Mouse (Mus musculus) urinary bladder, postnatal 14 days (tissue): ENCODE results near the gene Adarb2.
A peak's percentile ranks its signal among the peaks of the same experiment; 100 is the strongest.

Source experiments
- DNase-seq: peaks from one replicate; pipeline ENCODE4 v3.0.0; 2021; ENCODE audit warnings: low spot score

Gene Adarb2

DNA sequence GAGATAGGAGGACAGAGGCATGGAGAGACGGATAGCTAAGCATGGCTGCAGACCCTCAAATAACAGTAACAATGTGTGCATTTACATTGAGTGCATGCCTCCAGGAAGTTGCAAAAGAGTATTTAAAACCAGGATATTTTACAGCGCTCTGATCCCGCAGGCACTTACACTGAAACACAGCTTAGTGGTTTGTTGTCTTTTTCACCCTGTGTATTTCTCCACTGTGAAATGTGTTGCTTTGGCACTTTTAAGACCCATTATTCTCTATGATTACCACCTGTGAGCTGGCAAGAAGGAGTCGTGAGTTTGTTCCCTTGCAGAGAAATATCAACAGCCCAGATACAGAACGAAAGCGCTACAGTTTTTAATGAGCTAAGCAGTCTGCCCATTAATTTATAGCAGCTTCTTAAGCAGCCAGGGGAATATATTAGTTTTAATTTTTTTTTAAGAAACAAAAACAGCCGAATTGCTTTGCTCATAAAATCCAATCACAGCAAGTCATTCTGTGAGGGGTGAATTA is 167.3 kb downstream of the Adarb2 start:
- no peak for DNase-seq

GRCm38 (mm10) chr13:8388541-8388940 is 185.9 kb downstream of the Adarb2 start:
- DNase-seq: no peak

- DNase-seq: no peak
Observed at GRCm38 (mm10) chr13:8400265-8401041, 197.8 kb downstream of the Adarb2 start.

DNA sequence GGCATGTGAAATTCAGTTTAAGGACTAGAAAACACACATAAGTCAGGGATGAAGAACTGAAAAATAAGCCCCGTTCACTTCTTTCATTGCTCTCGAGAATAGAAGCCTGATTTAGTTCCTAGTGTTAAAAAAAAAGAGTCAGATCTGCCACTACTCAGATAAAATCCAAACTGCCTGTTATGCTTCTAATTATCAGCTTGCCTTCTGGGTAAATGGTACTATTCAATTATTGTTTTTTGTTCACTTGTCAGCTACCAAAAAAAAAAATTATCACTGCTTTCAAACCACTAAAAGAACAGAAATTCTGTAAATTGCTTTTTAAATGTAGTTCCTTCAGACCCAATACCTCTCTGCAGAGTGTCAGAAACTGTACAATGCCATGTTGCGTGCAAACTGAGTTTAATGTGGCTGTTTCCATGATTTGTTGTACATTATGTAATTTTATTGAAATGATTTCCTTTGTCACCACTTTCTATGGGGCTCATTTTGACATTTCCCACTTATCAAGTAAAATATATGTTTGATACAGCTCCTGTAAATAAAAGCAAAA is 199.7 kb downstream of the Adarb2 start:
- no peak for DNase-seq

DNA sequence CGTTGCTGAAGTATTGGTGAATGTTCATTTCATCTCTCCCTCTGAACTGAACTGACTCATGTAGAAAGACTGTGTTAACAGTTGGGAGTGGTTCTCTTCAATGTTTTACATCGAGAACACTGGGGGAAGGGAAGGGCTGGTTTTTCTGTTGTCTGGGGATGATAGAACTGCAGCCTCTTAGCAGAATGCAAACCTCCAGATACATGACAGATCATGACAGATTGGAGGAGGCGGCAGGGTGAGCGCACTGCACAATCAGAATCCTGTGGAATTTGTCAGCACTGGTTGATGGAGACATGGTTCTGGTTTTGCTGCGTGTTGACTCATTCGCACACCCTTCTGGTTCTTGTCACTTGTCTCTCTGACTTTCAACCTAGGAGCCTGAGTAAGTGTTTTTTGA is 203.4 kb downstream of the Adarb2 start:
- no peak for DNase-seq

- DNase-seq: no peak
Observed at GRCm38 (mm10) chr13:8410353-8411318, 208.0 kb downstream of the Adarb2 start.

DNA sequence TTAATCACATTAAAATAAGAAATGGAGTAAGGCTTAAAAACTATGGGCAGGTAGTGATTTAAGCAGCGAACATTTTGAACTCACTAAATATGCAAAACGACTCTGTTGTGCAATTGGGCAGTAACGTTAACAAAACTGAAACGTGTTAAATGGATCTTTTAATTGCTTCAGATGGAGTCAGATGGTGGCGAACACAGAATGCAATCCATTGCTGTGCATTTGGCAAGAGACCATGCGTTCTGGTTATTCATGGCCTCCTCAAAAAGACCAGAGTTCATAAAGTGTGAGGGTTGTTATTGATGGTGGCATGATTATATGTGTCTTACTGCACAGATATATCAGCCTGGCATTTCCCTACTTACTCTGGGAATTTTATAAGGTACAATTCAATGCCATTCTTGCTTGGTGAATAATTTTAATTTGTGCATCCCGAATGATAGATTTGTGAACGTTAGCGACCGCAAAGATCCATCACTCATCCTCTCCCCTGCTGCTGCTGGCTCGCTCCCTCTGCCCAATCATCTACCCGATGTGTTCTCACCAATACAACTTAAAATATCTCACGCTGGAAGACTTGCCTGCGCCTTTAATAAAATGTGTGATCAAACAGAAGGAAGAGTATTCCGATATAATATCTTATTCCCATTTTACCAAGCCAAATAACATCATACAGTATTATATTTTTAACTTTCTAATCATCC is 221.5 kb downstream of the Adarb2 start:
- DNase-seq: no peak

DNA sequence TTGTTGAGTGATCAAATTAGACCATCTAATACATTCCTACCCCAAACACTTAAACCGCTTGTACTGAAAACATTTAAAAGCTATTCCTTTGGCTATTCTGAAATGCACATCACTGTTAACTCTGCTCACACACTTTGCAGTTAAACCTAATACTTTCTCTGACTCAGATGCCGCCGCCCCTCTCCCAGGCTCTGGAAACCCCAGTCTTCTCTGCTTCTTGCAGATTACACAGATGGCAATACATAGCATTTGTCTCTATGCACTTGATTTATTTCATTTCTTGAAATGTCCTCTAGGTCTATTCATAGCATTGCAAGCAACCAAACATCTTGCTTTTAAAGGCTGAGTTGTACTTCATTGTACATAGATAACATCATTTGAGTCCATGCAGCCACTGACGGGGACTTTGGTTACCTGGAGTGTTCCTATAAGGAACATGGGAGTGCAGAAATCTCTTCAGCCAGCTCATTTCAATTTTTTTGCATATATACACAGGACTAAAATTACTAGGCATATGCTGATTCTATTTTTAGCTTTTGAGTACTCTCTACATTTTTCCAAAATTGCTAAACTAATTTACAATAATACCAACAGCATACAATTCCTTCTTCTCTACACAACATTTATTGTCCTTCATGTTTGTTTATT is 236.6 kb downstream of the Adarb2 start:
- no peak for DNase-seq

GRCm38 (mm10) chr13:8445415-8445814 is 242.7 kb downstream of the Adarb2 start:
- DNase-seq: no peak

GRCm38 (mm10) chr13:8448192-8448879 is 245.7 kb downstream of the Adarb2 start:
- no peak for DNase-seq

DNA sequence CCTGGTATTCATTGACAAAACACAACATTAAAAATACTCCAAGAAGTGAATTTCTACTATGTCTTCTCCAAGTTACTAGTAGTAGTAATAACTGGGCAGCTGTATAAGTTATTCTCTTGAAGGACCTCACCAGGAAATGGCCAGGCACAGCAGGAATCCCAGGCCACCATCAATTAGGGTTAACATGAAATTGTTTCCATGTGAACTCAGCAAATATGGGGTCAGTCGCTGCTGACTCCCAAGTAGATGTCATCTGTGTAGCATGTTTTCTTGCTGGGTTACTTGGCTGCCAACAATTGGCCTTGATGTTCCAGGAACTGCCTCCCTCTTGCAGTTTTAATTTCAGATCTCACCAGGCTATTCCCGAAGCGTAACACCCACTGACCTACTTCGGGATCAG is 248.9 kb downstream of the Adarb2 start:
- no peak for DNase-seq

- no peak for DNase-seq
Observed at GRCm38 (mm10) chr13:8456886-8457285, 254.2 kb downstream of the Adarb2 start.

DNA sequence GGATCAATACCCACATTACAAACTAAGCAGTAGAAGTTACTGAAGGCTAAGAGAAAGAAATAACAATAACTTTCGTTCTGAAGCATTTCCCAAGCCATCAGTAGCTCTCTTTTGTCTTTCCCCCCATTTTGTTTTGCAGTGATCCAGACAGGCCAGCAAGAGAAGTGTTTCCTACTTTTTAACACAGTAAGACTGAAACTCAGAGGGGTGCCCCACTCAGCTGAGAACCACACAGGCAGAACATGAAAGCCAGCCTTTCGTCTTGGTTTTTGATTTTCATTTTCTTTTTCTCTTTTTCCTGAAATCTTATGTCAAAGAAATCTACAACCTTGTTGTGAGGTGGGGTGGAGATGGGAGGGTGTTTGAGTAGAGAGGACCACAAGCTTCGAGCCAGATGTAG is 255.2 kb downstream of the Adarb2 start:
- DNase-seq: no peak

DNA sequence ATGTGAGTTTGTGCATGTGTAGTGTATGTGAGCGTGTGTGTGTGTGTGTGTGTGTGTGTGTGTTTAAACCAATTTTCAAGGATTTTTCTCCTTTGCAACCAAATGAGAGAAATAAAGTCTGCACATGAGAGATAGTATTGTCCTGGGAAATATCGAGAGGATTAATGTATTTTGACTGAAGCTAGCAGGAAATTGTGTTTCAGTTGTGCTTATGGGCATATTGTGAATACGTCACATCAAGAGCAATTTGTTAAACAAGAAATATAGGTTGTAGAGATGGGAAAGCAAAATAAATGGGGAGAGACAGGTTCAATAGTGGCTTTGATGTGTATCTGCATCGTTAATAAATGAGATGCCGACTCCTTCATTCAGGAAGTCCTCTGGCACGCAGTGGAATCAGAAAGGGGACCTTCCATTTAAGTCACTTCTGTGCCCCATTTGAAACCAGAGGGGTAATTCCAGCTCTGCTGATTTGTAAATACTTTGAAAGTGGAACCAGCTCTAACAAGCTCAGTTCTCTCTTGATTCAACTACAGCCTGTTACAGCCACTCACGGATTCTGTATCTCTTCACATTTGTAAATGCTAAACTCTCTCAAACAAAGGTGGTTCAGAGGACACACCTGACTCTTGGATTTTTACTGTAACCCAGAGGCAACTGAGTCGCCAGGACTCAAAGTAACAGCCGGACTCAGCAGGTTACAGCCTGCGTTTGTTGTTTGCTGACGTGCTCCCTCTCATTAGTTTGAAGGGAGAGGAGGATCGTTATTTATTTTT is 265.1 kb downstream of the Adarb2 start:
- no peak for DNase-seq

- no peak for DNase-seq
Observed at GRCm38 (mm10) chr13:8476237-8476636, 273.6 kb downstream of the Adarb2 start.

DNA sequence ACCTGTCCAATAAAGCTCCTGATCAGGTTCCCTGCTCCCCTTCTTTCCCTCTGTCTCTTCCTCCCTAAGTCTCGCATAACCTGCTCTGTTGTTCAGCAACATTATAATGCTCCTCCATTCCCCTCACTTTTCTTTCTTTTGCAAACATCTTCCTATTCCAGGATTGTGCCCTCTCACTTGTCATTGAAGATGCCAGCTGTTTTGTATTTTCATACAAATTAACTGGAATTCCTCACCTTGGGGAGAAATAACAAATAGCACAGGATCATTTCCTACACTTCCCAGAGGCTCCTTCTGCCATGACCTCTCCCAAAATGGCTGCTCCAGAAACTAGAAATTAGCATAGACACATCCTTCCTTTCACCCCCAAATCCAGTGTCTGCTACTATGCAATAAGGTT is 276.1 kb downstream of the Adarb2 start:
- DNase-seq: no peak

DNA sequence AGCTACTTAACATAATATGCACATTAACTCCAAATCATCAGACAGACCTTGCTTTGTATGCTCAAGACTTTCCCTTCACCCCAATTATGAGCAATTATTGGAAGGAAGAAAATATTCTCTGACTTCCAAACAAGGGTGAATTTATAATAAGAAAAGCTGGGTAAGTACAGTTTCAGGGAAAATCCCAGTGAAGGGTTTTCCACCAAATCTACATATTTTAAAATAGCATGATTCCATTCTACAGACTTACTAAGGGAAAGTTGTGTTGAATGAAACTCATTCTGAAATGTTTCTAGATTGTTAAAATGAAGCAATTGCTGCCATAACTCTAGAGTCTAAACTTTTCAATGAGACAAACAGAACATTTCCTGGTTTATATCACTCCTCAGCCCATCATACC is 277.3 kb downstream of the Adarb2 start:
- no peak for DNase-seq

DNA sequence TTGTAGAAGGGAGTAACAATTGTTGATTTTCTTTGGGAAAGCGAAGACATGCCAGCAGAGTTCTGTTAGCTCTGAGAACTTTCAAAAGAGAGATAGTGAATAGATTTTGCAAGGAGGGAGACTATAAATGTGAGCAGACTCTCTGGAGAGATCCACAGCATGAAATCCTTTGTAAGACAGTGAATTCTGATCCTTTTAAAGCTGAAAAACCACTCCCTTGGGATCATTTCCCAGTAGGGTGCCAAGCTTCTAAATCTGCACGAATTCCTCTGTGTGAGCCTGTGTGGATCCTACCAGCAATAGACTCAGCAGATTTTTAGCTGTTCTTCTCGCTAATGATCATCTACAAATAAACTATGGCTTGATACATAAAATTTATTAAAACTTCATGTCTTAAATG is 278.7 kb downstream of the Adarb2 start:
- no peak for DNase-seq

DNA sequence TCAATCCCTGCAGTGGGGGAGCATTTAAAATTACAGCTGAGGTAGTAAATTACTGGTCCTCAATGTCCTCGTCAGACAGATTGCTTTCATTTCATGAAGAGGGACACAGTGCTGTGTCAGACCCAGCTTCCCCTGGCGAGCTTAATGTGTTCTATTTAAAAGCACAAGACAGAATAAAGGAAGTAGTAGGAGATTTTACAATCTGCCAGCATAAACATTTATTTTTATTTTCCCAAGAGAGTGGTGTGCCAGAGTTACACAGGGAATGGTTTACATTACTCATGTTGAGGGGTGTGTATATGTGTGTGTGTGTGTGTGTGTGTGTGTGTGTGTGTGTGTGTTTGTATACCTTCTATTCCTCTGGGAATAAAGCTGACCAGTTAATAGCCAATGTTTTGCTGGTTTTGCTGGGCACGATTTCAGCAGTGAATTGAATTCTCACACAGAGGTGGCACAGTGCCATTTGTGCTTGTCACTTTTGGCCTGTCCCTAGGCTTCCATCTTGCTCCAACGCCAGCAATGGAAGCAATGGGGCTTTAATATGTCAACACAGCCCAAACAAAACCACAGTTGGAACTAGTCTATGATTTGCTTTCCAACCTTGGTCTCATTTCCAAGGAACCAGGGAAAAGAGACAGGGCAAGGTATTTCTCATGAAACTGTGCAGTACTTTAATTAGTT is 282.1 kb downstream of the Adarb2 start:
- DNase-seq: peak; percentile 3
